Mouse (Mus musculus) bone marrow macrophage, adult 2 months (primary cell): Measurements from ENCODE around the gene Rexo1.

Source experiments
- CTCF ChIP-seq: IDR thresholded peaks from 2 replicates; pipeline ENCODE4 v1.5.1; 2012; ENCODE audit warnings: low read depth, mild to moderate bottlenecking, low read length, moderate library complexity
- POLR2A ChIP-seq: IDR thresholded peaks from 2 replicates; pipeline ENCODE4 v1.6.1; 2012; ENCODE audit warnings: mild to moderate bottlenecking, low read depth, low read length, borderline replicate concordance

GRCm38 (mm10) chr10:80545590-80545989 lies 15.8 kb downstream of the Rexo1 start:
- TF ChIP-seq CTCF (no peak), POLR2A (no peak)
